Comparison of ENCODE assay signal across 10 mouse cellular contexts in genomic region chr4:154960021-154960689, GRCm38 (mm10). TPM values are rescaled to one million over a fixed set of nuclear protein-coding genes. Genes with fewer than 3 reads are reported as not detected.
A peak's percentile ranks its signal among the peaks of the same experiment; 100 is the strongest.
DNase-seq lines count a peak whose midpoint lies in the region; ATAC-seq and TF ChIP-seq lines count a peak whose summit lies in the region.
"Had no signal": no experiment of that assay in that cellular context is flagged by ENCODE, and none has a peak within 500 bp of the region (broad histone marks: within the 10 kb centered on the region; RNA-seq: fewer than 3 reads in every experiment).

No protein-coding gene starts in this region.

- H3K9ac ChIP-seq in liver, adult 2 months (ENCODE audit: low read depth, low read length) = no peak overlapping the region
- H3K9ac ChIP-seq in embryonic facial prominence, embryonic 11.5 days (replicated peaks; ENCODE audit: low read length) = peak overlapping the region; percentile 69
- H3K9ac ChIP-seq in hindbrain, embryonic 15.5 days = peak overlapping the region; percentile 65
- peak overlapping the region; percentile 90 for H3K9ac ChIP-seq in midbrain, embryonic 16.5 days (ENCODE audit: low read depth, low read length)

- peak overlapping the region; percentile 33; the same call in 1 of the 2 replicates for H3K4me3 ChIP-seq in liver, adult 2 months (ENCODE audit: insufficient read depth, low read depth, low read length)
- peak overlapping the region; percentile 48 for H3K4me3 ChIP-seq in embryonic facial prominence, embryonic 11.5 days (ENCODE audit: low read depth, low read length)
- H3K4me3 ChIP-seq in hindbrain, embryonic 15.5 days = peak overlapping the region; percentile 72
- H3K4me3 ChIP-seq in midbrain, embryonic 16.5 days (ENCODE audit: low read depth, low read length) = peak overlapping the region; percentile 80

- H3K27ac ChIP-seq in liver, adult 2 months (replicated peaks; ENCODE audit: insufficient read depth, low read depth, low read length) = no peak overlapping the region
- no peak overlapping the region for H3K27ac ChIP-seq in embryonic facial prominence, embryonic 11.5 days (replicated peaks; ENCODE audit: low read depth, low read length)
- peak overlapping the region; percentile 95 for H3K27ac ChIP-seq in hindbrain, embryonic 15.5 days (replicated peaks)
- peak overlapping the region; percentile 92 for H3K27ac ChIP-seq in midbrain, embryonic 16.5 days (ENCODE audit: low read length)

- peaks cover 3% of the 10 kb centered on the region for H3K4me1 ChIP-seq in liver, adult 2 months (ENCODE audit: control insufficient read depth, insufficient read depth, low read length)
- H3K4me1 ChIP-seq in embryonic facial prominence, embryonic 11.5 days (ENCODE audit: control insufficient read depth, insufficient read depth, low read length) = peaks cover 34% of the 10 kb centered on the region
- peaks cover 74% of the 10 kb centered on the region for H3K4me1 ChIP-seq in hindbrain, embryonic 15.5 days (replicated peaks)
- H3K4me1 ChIP-seq in midbrain, embryonic 16.5 days (ENCODE audit: control insufficient read depth, insufficient read depth, low read length) = peaks cover 54% of the 10 kb centered on the region

- H3K27me3 ChIP-seq in liver, adult 2 months (ENCODE audit: control insufficient read depth, insufficient read depth, low read length) = peaks cover 23% of the 10 kb centered on the region
- H3K27me3 ChIP-seq in embryonic facial prominence, embryonic 11.5 days (ENCODE audit: control insufficient read depth, insufficient read depth, low read length) = peaks cover 60% of the 10 kb centered on the region
- H3K27me3 ChIP-seq in hindbrain, embryonic 15.5 days = peaks cover 8% of the 10 kb centered on the region; the same call in 1 of the 2 replicates
- H3K27me3 ChIP-seq in midbrain, embryonic 16.5 days (ENCODE audit: control insufficient read depth, insufficient read depth, low read depth, low read length) = peaks cover 4% of the 10 kb centered on the region; the same call in 1 of the 2 replicates

- peaks cover 4% of the 10 kb centered on the region; the same call in 1 of the 2 replicates for H3K79me2 ChIP-seq in liver, adult 2 months (ENCODE audit: control insufficient read depth, insufficient read depth, low read length)

- WGBS in liver, adult 2 months = 33% methylated on average over 20 of the region's 20 CpGs
- WGBS in embryonic facial prominence, embryonic 11.5 days = 18% methylated on average over 20 of the region's 20 CpGs
- 7% methylated on average over 20 of the region's 20 CpGs for WGBS in hindbrain, embryonic 15.5 days
- 7% methylated on average over 20 of the region's 20 CpGs for WGBS in midbrain, embryonic 16.5 days

- H3K9me3 ChIP-seq in embryonic facial prominence, embryonic 11.5 days (replicated peaks; ENCODE audit: control insufficient read depth, low read length) = no peaks in the 10 kb centered on the region
- no peaks in the 10 kb centered on the region for H3K9me3 ChIP-seq in hindbrain, embryonic 15.5 days
- no peaks in the 10 kb centered on the region for H3K9me3 ChIP-seq in midbrain, embryonic 16.5 days (replicated peaks; ENCODE audit: control insufficient read depth, low read length, poor library complexity, severe bottlenecking)

- no peak for TF ChIP-seq POLR2A in liver, adult 2 months (IDR thresholded peaks at IDR 0.05; ENCODE audit: extremely low read depth, insufficient read depth, low read length)

- no peak for DNase-seq in liver, adult 2 months (ENCODE audit: extremely low read depth, low read depth, low spot score)
- no peak for DNase-seq in liver
- no peak for DNase-seq in embryonic facial prominence, embryonic 11.5 days (ENCODE audit: low spot score)
- DNase-seq: adrenal gland, postnatal 36 days; kidney, postnatal 10 days had no signal

- no peak for TF ChIP-seq CTCF in liver, adult 2 months (IDR thresholded peaks at IDR 0.05; ENCODE audit: low read depth, low read length)

- peak; percentile 30 for ATAC-seq in embryonic facial prominence, embryonic 11.5 days (replicated peaks; ENCODE audit: insufficient number of reproducible peaks, low FRiP score, low TSS enrichment, low read depth)
- no peak for ATAC-seq in hindbrain, embryonic 15.5 days (ENCODE audit: low FRiP score, low read depth)
- peak; percentile 0; the same call in 1 of the 2 replicates for ATAC-seq in midbrain, embryonic 16.5 days
- ATAC-seq in megakaryocyte progenitor cell, adult 5-6 weeks (replicated peaks; ENCODE audit: poor library complexity) = no peak
- ATAC-seq in cerebellum, adult (ENCODE audit: insufficient number of reproducible peaks, low FRiP score, low TSS enrichment) = no peak
- no peak for ATAC-seq in granulocyte monocyte progenitor cell, adult 5-6 weeks (replicated peaks; ENCODE audit: poor library complexity, severe bottlenecking)

- H3K36me3 ChIP-seq in liver, adult 2 months (ENCODE audit: control insufficient read depth, insufficient read depth, low read length) = no peaks in the 10 kb centered on the region
- no peaks in the 10 kb centered on the region for H3K36me3 ChIP-seq in embryonic facial prominence, embryonic 11.5 days (replicated peaks; ENCODE audit: control insufficient read depth, insufficient read depth, low read depth, low read length)
- no peaks in the 10 kb centered on the region for H3K36me3 ChIP-seq in hindbrain, embryonic 15.5 days
- no peaks in the 10 kb centered on the region for H3K36me3 ChIP-seq in midbrain, embryonic 16.5 days (ENCODE audit: control insufficient read depth, insufficient read depth, low read length)

- peak overlapping the region; percentile 79 for H3K4me2 ChIP-seq in embryonic facial prominence, embryonic 11.5 days (ENCODE audit: low read depth, low read length)
- peak overlapping the region; percentile 94 for H3K4me2 ChIP-seq in hindbrain, embryonic 15.5 days
- H3K4me2 ChIP-seq in midbrain, embryonic 16.5 days (ENCODE audit: low read length) = peak overlapping the region; percentile 90

RNA-seq across cellular contexts. Expression of gene Hes5, which starts 0.6 kb away (rescaled TPM):
- total RNA-seq in liver, adult 2 months (2014; rRNA removed) = not detected in 2 replicates
- not detected in 2 replicates for polyA plus RNA-seq in liver, adult 2 months (2012; rRNA removed)
- polyA plus RNA-seq in embryonic facial prominence, embryonic 11.5 days (2014; fragmentation: Nextera tagmentation; extraction: Ambion mirVana) = 35.4 and 47.4 TPM in 2 replicates
- polyA plus RNA-seq in hindbrain, embryonic 15.5 days (2015; fragmentation: Nextera tagmentation; extraction: Ambion mirVana) = 159 and 196 TPM in 2 replicates
- polyA plus RNA-seq in midbrain, embryonic 16.5 days (2015; fragmentation: Nextera tagmentation; extraction: Ambion mirVana) = 107 and 135 TPM in 2 replicates
- 0.64 and 0.67 TPM in 2 replicates for total RNA-seq in megakaryocyte progenitor cell, adult 5-6 weeks (2015)
- total RNA-seq in megakaryocyte progenitor cell, adult 5-6 weeks (2017) = 0.24 and 4.5 TPM in 2 replicates
- total RNA-seq in granulocyte monocyte progenitor cell, adult 5-6 weeks (2014; fragmentation: Nextera tagmentation) = 0.85 TPM in 1 of 2 replicates, not detected in the other
- 0.52 TPM in 1 of 2 replicates, not detected in the other for total RNA-seq in granulocyte monocyte progenitor cell, adult 5-6 weeks (2017)
- total RNA-seq: adrenal gland, postnatal 36 days had no signal

RNA-seq across cellular contexts. Expression of gene Pank4, which starts 3.8 kb away (rescaled TPM):
- 13.5 and 13.6 TPM in 2 replicates for total RNA-seq in liver, adult 2 months (2014; rRNA removed)
- polyA plus RNA-seq in liver, adult 2 months (2012; rRNA removed) = 13.0 and 19.5 TPM in 2 replicates
- 43.6 and 48.8 TPM in 2 replicates for polyA plus RNA-seq in embryonic facial prominence, embryonic 11.5 days (2014; fragmentation: Nextera tagmentation; extraction: Ambion mirVana)
- polyA plus RNA-seq in hindbrain, embryonic 15.5 days (2015; fragmentation: Nextera tagmentation; extraction: Ambion mirVana) = 35.9 and 37.3 TPM in 2 replicates
- polyA plus RNA-seq in midbrain, embryonic 16.5 days (2015; fragmentation: Nextera tagmentation; extraction: Ambion mirVana) = 42.1 and 45.5 TPM in 2 replicates
- 28.0 and 43.9 TPM in 2 replicates for total RNA-seq in megakaryocyte progenitor cell, adult 5-6 weeks (2015)
- 24.6 and 24.8 TPM in 2 replicates for total RNA-seq in megakaryocyte progenitor cell, adult 5-6 weeks (2017)
- 36.3 and 45.1 TPM in 2 replicates for total RNA-seq in granulocyte monocyte progenitor cell, adult 5-6 weeks (2014; fragmentation: Nextera tagmentation)
- 17.3 and 20.8 TPM in 2 replicates for total RNA-seq in granulocyte monocyte progenitor cell, adult 5-6 weeks (2017)

RNA-seq across cellular contexts. Expression of gene Tnfrsf14, which starts 31.8 kb away (rescaled TPM):
- total RNA-seq in liver, adult 2 months (2014; rRNA removed) = 11.2 and 14.4 TPM in 2 replicates
- 25.9 and 55.6 TPM in 2 replicates for polyA plus RNA-seq in liver, adult 2 months (2012; rRNA removed)
- polyA plus RNA-seq in embryonic facial prominence, embryonic 11.5 days (2014; fragmentation: Nextera tagmentation; extraction: Ambion mirVana) = 0.35 and 0.71 TPM in 2 replicates
- polyA plus RNA-seq in hindbrain, embryonic 15.5 days (2015; fragmentation: Nextera tagmentation; extraction: Ambion mirVana) = 0.64 and 0.71 TPM in 2 replicates
- 0.42 TPM in 1 of 2 replicates, not detected in the other for polyA plus RNA-seq in midbrain, embryonic 16.5 days (2015; fragmentation: Nextera tagmentation; extraction: Ambion mirVana)
- 68.4 and 89.8 TPM in 2 replicates for total RNA-seq in megakaryocyte progenitor cell, adult 5-6 weeks (2015)
- total RNA-seq in megakaryocyte progenitor cell, adult 5-6 weeks (2017) = 58.3 and 68.2 TPM in 2 replicates
- 85.4 and 110 TPM in 2 replicates for total RNA-seq in granulocyte monocyte progenitor cell, adult 5-6 weeks (2014; fragmentation: Nextera tagmentation)
- total RNA-seq in granulocyte monocyte progenitor cell, adult 5-6 weeks (2017) = 33.2 and 38.4 TPM in 2 replicates

Comparison
In these comparisons a context has a peak if more than half of its experiments do, and no peak if none do; other contexts are left out.
1. H3K27ac ChIP-seq: peak in hindbrain, embryonic 15.5 days (single experiment) and midbrain, embryonic 16.5 days (single experiment); none in liver, adult 2 months (single experiment) and embryonic facial prominence, embryonic 11.5 days (single experiment).
2. ATAC-seq: peak in embryonic facial prominence, embryonic 11.5 days (single experiment) and midbrain, embryonic 16.5 days (single experiment); none in hindbrain, embryonic 15.5 days (single experiment), megakaryocyte progenitor cell, adult 5-6 weeks (single experiment), cerebellum, adult (single experiment) and granulocyte monocyte progenitor cell, adult 5-6 weeks (single experiment).
3. RNA of gene Hes5, which starts 0.6 kb away (polyA plus RNA-seq): 159 to 196 TPM in hindbrain, embryonic 15.5 days, 107 to 135 TPM in midbrain, embryonic 16.5 days and 35.4 to 47.4 TPM in embryonic facial prominence, embryonic 11.5 days; not detected in liver, adult 2 months; every median in the first group is over 10 times any median in the second.
4. RNA of gene Tnfrsf14, which starts 31.8 kb away (polyA plus RNA-seq): 25.9 to 55.6 TPM in liver, adult 2 months; 0.64 to 0.71 TPM in hindbrain, embryonic 15.5 days, 0.35 to 0.71 TPM in embryonic facial prominence, embryonic 11.5 days and 0.42 TPM in midbrain, embryonic 16.5 days; every median in the first group is over 10 times any median in the second.
5. Peak in every context shown above with its lines, with median percentiles within 50 percentile points of each other: H3K4me3 ChIP-seq and H3K4me2 ChIP-seq.